Mouse (Mus musculus): ENCODE measurements around the gene Mgat4a. TPM values are rescaled to one million over a fixed set of nuclear protein-coding genes. Genes with fewer than 3 reads are reported as not detected.

Gene Mgat4a
- polyA plus RNA-seq, 1 experiment from 2014 or later: 17.2 TPM

DNA sequence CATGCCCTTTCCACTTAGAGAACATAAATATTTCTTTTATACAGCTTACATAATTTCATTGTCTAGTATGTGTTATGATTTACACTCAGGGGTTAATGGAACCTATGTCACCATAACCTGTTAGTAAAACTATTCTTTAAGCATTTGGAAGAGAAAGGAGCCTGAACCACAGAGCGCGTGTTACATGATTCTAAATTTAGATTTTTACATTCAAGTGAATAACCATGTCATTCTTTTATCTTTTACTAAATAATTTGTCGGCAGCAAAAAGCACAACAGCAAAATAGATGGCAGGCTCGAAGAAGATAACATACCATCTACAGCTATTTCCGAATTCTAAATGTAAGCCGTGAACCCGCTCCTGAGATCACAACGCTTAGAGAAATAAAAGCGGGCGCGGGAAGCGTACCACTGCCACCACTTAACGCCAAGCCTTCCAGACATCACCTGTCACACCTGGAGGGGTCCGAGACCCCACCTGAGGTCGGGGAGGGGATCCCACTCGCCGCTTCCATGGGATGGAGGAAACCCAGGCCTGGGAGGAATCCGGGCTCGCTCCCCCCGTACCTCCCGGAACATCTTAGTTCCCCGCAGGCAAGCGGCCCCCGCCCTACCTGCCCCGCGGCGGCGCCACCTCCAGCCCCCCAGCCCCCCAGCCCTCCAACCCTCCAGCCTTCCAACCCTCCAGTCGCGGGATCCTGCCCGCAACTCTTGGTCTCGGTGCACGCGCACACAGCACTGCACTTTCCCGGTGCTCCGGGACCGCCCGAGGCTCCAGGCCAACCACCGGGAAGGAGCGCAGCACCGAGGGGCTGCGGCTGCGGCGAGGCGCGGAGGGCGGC, 627 bp downstream of the Mgat4a start:
- Histone ChIP-seq H3K27ac (ENCODE audit: low read depth, low read length) (peak overlapping the region; percentile 70), H3K4me2 (ENCODE audit: low read depth, low read length) (peak overlapping the region; percentile 82), H3K9me3 (ENCODE audit: control insufficient read depth, low read length) (no peaks in the 10 kb centered on the region), H3K9ac (replicated peaks; ENCODE audit: low read depth, low read length) (peak overlapping the region; percentile 74), H3K4me3 (ENCODE audit: low read depth, low read length) (peak overlapping the region; percentile 82), H3K4me1 (ENCODE audit: control insufficient read depth, insufficient read depth, low read length) (0 out of 2 replicates have a peak, but pooled peaks cover 5% of the 10 kb centered on the region), H3K36me3 (ENCODE audit: control insufficient read depth, insufficient read depth, low read length) (no peaks in the 10 kb centered on the region; the same call in 1 of the 2 replicates), H3K27me3 (ENCODE audit: control insufficient read depth, insufficient read depth, low read length) (peaks cover 3% of the 10 kb centered on the region; the same call in 1 of the 2 replicates)
- WGBS: 4% methylated on average over 38 of the region's 47 CpGs
- ATAC-seq (ENCODE audit: low read depth): peak; percentile 75

DNA sequence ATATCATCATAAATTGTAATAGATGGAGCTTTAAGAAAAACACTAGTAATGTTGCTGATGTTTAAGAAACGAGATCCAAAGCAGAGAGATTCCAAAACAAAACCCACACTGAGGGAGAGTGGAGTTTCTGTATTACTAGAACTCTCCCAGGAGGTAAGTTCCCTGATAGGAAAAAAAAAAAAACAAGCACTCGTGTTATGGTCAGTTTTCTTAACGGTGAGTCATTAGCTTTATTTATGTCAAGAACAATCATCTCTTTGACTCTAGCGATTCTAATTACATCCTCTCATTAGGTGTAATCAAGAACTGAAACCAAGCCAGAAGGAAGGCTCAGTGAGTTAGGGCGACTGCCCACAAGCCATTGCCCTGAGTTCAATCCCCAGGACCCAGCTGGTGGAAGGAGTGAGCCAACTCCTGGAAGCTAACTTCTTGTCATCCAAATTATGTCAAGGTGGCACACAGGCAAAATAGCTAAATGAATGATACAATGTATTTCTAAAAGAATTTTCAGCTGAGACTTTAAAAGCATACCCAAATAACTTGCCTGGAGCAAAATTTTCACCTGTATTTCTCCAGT, 6.2 kb downstream of the Mgat4a start:
- no peak overlapping the region for H3K27ac ChIP-seq (ENCODE audit: low read depth, low read length)
- no peaks in the 10 kb centered on the region for H3K9me3 ChIP-seq (ENCODE audit: control insufficient read depth, low read length)
- 0 out of 2 replicates have a peak, but pooled peaks cover 3% of the 10 kb centered on the region for H3K4me1 ChIP-seq (ENCODE audit: control insufficient read depth, insufficient read depth, low read length)
- H3K4me2 ChIP-seq (ENCODE audit: low read depth, low read length): no peak overlapping the region
- H3K4me3 ChIP-seq (ENCODE audit: low read depth, low read length): no peak overlapping the region
- H3K9ac ChIP-seq (replicated peaks; ENCODE audit: low read depth, low read length): no peak overlapping the region
- no peaks in the 10 kb centered on the region for H3K27me3 ChIP-seq (ENCODE audit: control insufficient read depth, insufficient read depth, low read length)
- ATAC-seq (ENCODE audit: low read depth): no peak
- H3K36me3 ChIP-seq (ENCODE audit: control insufficient read depth, insufficient read depth, low read length): no peaks in the 10 kb centered on the region; the same call in 1 of the 2 replicates
- 24% methylated on average over 5 of the region's 5 CpGs for WGBS

DNA sequence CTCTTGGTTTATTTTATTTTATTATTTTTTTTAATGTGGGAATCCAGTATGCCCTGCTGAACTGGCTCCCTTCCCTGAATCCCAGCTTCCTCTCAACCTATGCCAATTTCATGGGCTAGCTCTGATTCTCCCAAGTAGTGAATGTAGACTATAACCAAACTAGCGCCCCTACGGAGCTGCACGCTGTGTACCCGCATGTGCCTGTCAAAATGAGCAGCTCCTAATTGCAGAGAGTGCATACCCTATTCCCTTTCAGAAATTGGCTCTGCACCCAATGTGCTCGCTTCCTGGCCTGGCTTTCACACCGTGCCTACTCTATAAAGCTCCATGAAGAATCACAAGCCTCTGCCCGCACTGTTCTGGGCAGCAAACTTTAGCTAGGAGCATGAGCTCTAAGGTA, 7.6 kb downstream of the Mgat4a start:
- H3K4me1 ChIP-seq (ENCODE audit: control insufficient read depth, insufficient read depth, low read length): 0 out of 2 replicates have a peak, but pooled peaks cover 3% of the 10 kb centered on the region
- no peak for ATAC-seq (ENCODE audit: low read depth)
- 88% methylated on average over 7 of the region's 7 CpGs for WGBS
- no peaks in the 10 kb centered on the region for H3K27me3 ChIP-seq (ENCODE audit: control insufficient read depth, insufficient read depth, low read length)
- H3K9me3 ChIP-seq (ENCODE audit: control insufficient read depth, low read length): no peaks in the 10 kb centered on the region
- H3K4me2 ChIP-seq (ENCODE audit: low read depth, low read length): no peak overlapping the region
- H3K36me3 ChIP-seq (ENCODE audit: control insufficient read depth, insufficient read depth, low read length): no peaks in the 10 kb centered on the region; the same call in 1 of the 2 replicates
- H3K9ac ChIP-seq (replicated peaks; ENCODE audit: low read depth, low read length): no peak overlapping the region
- H3K27ac ChIP-seq (ENCODE audit: low read depth, low read length): no peak overlapping the region
- H3K4me3 ChIP-seq (ENCODE audit: low read depth, low read length): no peak overlapping the region

DNA sequence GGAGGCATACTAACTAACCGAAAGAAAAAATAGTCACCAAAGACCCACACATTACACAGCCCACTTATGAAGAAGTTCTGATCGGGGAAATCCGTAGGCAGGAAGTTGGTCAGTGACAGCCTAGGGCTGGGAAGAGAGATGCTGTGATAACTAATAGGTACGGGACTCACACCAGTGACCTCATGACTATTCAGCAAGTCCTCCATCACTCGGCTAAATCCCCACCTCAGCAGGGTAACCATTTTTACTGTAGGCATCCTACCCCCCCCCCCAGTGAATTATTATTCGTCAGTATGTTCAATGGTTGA, 8.3 kb downstream of the Mgat4a start:
- no peak for ATAC-seq (ENCODE audit: low read depth)
- no peak overlapping the region for H3K27ac ChIP-seq (ENCODE audit: low read depth, low read length)
- WGBS: 78% methylated on average over 6 of the region's 6 CpGs
- no peaks in the 10 kb centered on the region for H3K9me3 ChIP-seq (ENCODE audit: control insufficient read depth, low read length)
- H3K9ac ChIP-seq (replicated peaks; ENCODE audit: low read depth, low read length): no peak overlapping the region
- no peaks in the 10 kb centered on the region for H3K27me3 ChIP-seq (ENCODE audit: control insufficient read depth, insufficient read depth, low read length)
- no peaks in the 10 kb centered on the region; the same call in 1 of the 2 replicates for H3K36me3 ChIP-seq (ENCODE audit: control insufficient read depth, insufficient read depth, low read length)
- no peak overlapping the region for H3K4me2 ChIP-seq (ENCODE audit: low read depth, low read length)
- 0 out of 2 replicates have a peak, but pooled peaks cover 3% of the 10 kb centered on the region for H3K4me1 ChIP-seq (ENCODE audit: control insufficient read depth, insufficient read depth, low read length)
- H3K4me3 ChIP-seq (ENCODE audit: low read depth, low read length): no peak overlapping the region

GRCm38 (mm10) chr1:37531654-37532532, 8.9 kb downstream of the Mgat4a start:
- H3K27ac ChIP-seq (ENCODE audit: low read depth, low read length): no peak overlapping the region
- ATAC-seq (ENCODE audit: low read depth): no peak
- no peaks in the 10 kb centered on the region for H3K4me1 ChIP-seq (ENCODE audit: control insufficient read depth, insufficient read depth, low read length)
- no peak overlapping the region for H3K4me2 ChIP-seq (ENCODE audit: low read depth, low read length)
- no peaks in the 10 kb centered on the region for H3K27me3 ChIP-seq (ENCODE audit: control insufficient read depth, insufficient read depth, low read length)
- WGBS: 95% methylated on average over 12 of the region's 12 CpGs
- H3K4me3 ChIP-seq (ENCODE audit: low read depth, low read length): no peak overlapping the region
- no peaks in the 10 kb centered on the region; the same call in 1 of the 2 replicates for H3K36me3 ChIP-seq (ENCODE audit: control insufficient read depth, insufficient read depth, low read length)
- H3K9ac ChIP-seq (replicated peaks; ENCODE audit: low read depth, low read length): no peak overlapping the region
- H3K9me3 ChIP-seq (ENCODE audit: control insufficient read depth, low read length): no peaks in the 10 kb centered on the region

- no peak overlapping the region for H3K9ac ChIP-seq (replicated peaks; ENCODE audit: low read depth, low read length)
- H3K4me3 ChIP-seq (ENCODE audit: low read depth, low read length): no peak overlapping the region
- no peaks in the 10 kb centered on the region for H3K27me3 ChIP-seq (ENCODE audit: control insufficient read depth, insufficient read depth, low read length)
- no peaks in the 10 kb centered on the region for H3K36me3 ChIP-seq (ENCODE audit: control insufficient read depth, insufficient read depth, low read length)
- 65% methylated on average over 8 of the region's 8 CpGs for WGBS
- no peaks in the 10 kb centered on the region for H3K4me1 ChIP-seq (ENCODE audit: control insufficient read depth, insufficient read depth, low read length)
- no peaks in the 10 kb centered on the region for H3K9me3 ChIP-seq (ENCODE audit: control insufficient read depth, low read length)
- no peak overlapping the region for H3K27ac ChIP-seq (ENCODE audit: low read depth, low read length)
- ATAC-seq (ENCODE audit: low read depth): no peak
- no peak overlapping the region for H3K4me2 ChIP-seq (ENCODE audit: low read depth, low read length)
These were observed 10.8 kb downstream of the Mgat4a start for GRCm38 (mm10) chr1:37530061-37530460.

- no peak overlapping the region for H3K4me2 ChIP-seq (ENCODE audit: low read depth, low read length)
- no peak overlapping the region for H3K27ac ChIP-seq (ENCODE audit: low read depth, low read length)
- no peak for ATAC-seq (ENCODE audit: low read depth)
- no peak overlapping the region for H3K9ac ChIP-seq (replicated peaks; ENCODE audit: low read depth, low read length)
- H3K9me3 ChIP-seq (ENCODE audit: control insufficient read depth, low read length): no peaks in the 10 kb centered on the region
- no peak overlapping the region for H3K4me3 ChIP-seq (ENCODE audit: low read depth, low read length)
- H3K27me3 ChIP-seq (ENCODE audit: control insufficient read depth, insufficient read depth, low read length): no peaks in the 10 kb centered on the region
- H3K4me1 ChIP-seq (ENCODE audit: control insufficient read depth, insufficient read depth, low read length): no peaks in the 10 kb centered on the region
- no peaks in the 10 kb centered on the region for H3K36me3 ChIP-seq (ENCODE audit: control insufficient read depth, insufficient read depth, low read length)
These were observed 14.6 kb downstream of the Mgat4a start for GRCm38 (mm10) chr1:37526257-37526656.

DNA sequence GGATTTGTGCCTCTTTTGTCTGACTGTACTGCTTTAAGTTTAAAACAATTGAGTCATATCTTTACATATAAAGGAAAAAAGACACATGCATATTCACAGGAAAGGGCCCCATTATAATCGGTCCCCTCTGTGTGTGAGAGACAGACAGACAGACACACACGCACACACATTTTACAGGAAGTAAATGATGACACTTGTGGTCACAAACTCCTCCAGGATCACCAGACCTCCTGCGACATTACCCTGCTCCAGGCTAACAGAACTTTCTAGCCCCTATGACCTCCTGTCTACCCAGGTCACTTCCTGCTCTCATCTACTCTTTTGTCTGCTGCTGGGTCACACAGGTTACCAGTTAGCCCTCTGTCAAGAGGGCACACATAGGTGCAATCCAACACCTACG, 16.1 kb downstream of the Mgat4a start:
- no peak for ATAC-seq (ENCODE audit: low read depth)
- Histone ChIP-seq H3K9ac (replicated peaks; ENCODE audit: low read depth, low read length) (no peak overlapping the region), H3K27ac (ENCODE audit: low read depth, low read length) (no peak overlapping the region), H3K36me3 (ENCODE audit: control insufficient read depth, insufficient read depth, low read length) (no peaks in the 10 kb centered on the region), H3K4me3 (ENCODE audit: low read depth, low read length) (no peak overlapping the region), H3K27me3 (ENCODE audit: control insufficient read depth, insufficient read depth, low read length) (no peaks in the 10 kb centered on the region), H3K4me2 (ENCODE audit: low read depth, low read length) (no peak overlapping the region), H3K4me1 (ENCODE audit: control insufficient read depth, insufficient read depth, low read length) (no peaks in the 10 kb centered on the region), H3K9me3 (ENCODE audit: control insufficient read depth, low read length) (no peaks in the 10 kb centered on the region)
- WGBS: 87% methylated on average over 4 of the region's 4 CpGs

All from neural tube, embryonic 14.5 days (tissue).